Mouse (Mus musculus): ENCODE data around the gene Arhgap32.

Gene Arhgap32

GRCm38 (mm10) chr9:32192295-32193073 is 76.5 kb downstream of the Arhgap32 start:
- DNase-seq (ENCODE audit: low read depth, low spot score): no peak

- no peak for DNase-seq (ENCODE audit: low read depth, low spot score)
Observed at GRCm38 (mm10) chr9:32204450-32204990, 88.6 kb downstream of the Arhgap32 start.

GRCm38 (mm10) chr9:32207133-32207532 is 91.2 kb downstream of the Arhgap32 start:
- no peak for DNase-seq (ENCODE audit: low read depth, low spot score)

- DNase-seq (ENCODE audit: low read depth, low spot score): no peak
Observed at GRCm38 (mm10) chr9:32208071-32208470, 92.1 kb downstream of the Arhgap32 start.

- no peak for DNase-seq (ENCODE audit: low read depth, low spot score)
Observed at GRCm38 (mm10) chr9:32216820-32217567, 101.1 kb downstream of the Arhgap32 start.

GRCm38 (mm10) chr9:32219400-32219799 is 103.5 kb downstream of the Arhgap32 start:
- no peak for DNase-seq (ENCODE audit: low read depth, low spot score)

- no peak for DNase-seq (ENCODE audit: low read depth, low spot score)
Observed at GRCm38 (mm10) chr9:32222184-32222583, 106.2 kb downstream of the Arhgap32 start.

GRCm38 (mm10) chr9:32223739-32224529 is 108.0 kb downstream of the Arhgap32 start:
- no peak for DNase-seq (ENCODE audit: low read depth, low spot score)

- no peak for DNase-seq (ENCODE audit: low read depth, low spot score)
Observed at GRCm38 (mm10) chr9:32224937-32225336, 109.0 kb downstream of the Arhgap32 start.

- no peak for DNase-seq (ENCODE audit: low read depth, low spot score)
Observed at GRCm38 (mm10) chr9:32225584-32225983, 109.6 kb downstream of the Arhgap32 start.

- DNase-seq (ENCODE audit: low read depth, low spot score): peak; percentile 21
Observed at GRCm38 (mm10) chr9:32227034-32227433, 111.1 kb downstream of the Arhgap32 start.

- no peak for DNase-seq (ENCODE audit: low read depth, low spot score)
Observed at GRCm38 (mm10) chr9:32233593-32233992, 117.7 kb downstream of the Arhgap32 start.

- no peak for DNase-seq (ENCODE audit: low read depth, low spot score)
Observed at GRCm38 (mm10) chr9:32234767-32235489, 119.0 kb downstream of the Arhgap32 start.

GRCm38 (mm10) chr9:32238899-32239298 is 123.0 kb downstream of the Arhgap32 start:
- DNase-seq (ENCODE audit: low read depth, low spot score): no peak

- DNase-seq (ENCODE audit: low read depth, low spot score): no peak
Observed at GRCm38 (mm10) chr9:32239427-32239826, 123.5 kb downstream of the Arhgap32 start.

- no peak for DNase-seq (ENCODE audit: low read depth, low spot score)
Observed at GRCm38 (mm10) chr9:32240449-32240848, 124.5 kb downstream of the Arhgap32 start.

- DNase-seq (ENCODE audit: low read depth, low spot score): no peak
Observed at GRCm38 (mm10) chr9:32241637-32242199, 125.8 kb downstream of the Arhgap32 start.

- no peak for DNase-seq (ENCODE audit: low read depth, low spot score)
Observed at GRCm38 (mm10) chr9:32242921-32243617, 127.1 kb downstream of the Arhgap32 start.

- no peak for DNase-seq (ENCODE audit: low read depth, low spot score)
Observed at GRCm38 (mm10) chr9:32245237-32245636, 129.3 kb downstream of the Arhgap32 start.

GRCm38 (mm10) chr9:32246123-32246716 is 130.3 kb downstream of the Arhgap32 start:
- no peak for DNase-seq (ENCODE audit: low read depth, low spot score)
